Mouse (Mus musculus) heart, embryonic 16.5 days (tissue): ENCODE data around the gene Hmga2. TPM values are rescaled to one million over a fixed set of nuclear protein-coding genes. Genes with fewer than 3 reads are reported as not detected.
A peak's percentile ranks its signal among the peaks of the same experiment; 100 is the strongest.

ENCODE experiments used
- ATAC-seq: fragments of 200-750 bp; cut with Nextera tagmentation; replicated peaks from 2 replicates; pipeline ENCODE4 v1.8.0; 2017; ENCODE audit warnings: moderate number of reproducible peaks; ENCODE audit not compliant: insufficient read depth, low FRiP score; ENCODE audit errors: extremely low read depth
- H3K27ac ChIP-seq: fragments of 300-500 bp; sonication (generic); 2 replicates; pipeline ENCODE4 v1.5.1; 2014; ENCODE audit warnings: mild to moderate bottlenecking, low read length, control low read depth, moderate library complexity
- H3K27me3 ChIP-seq: fragments of 300-500 bp; sonication (generic); 2 replicates; pipeline ENCODE4 v1.6.1; 2014; ENCODE audit warnings: low read length, mixed read lengths; ENCODE audit not compliant: control insufficient read depth, insufficient read depth
- H3K36me3 ChIP-seq: fragments of 300-500 bp; sonication (generic); 2 replicates; pipeline ENCODE4 v1.6.1; 2014; ENCODE audit not compliant: control insufficient read depth, insufficient read depth
- H3K4me1 ChIP-seq: fragments of 300-500 bp; sonication (generic); 2 replicates; pipeline ENCODE4 v1.6.1; 2014; ENCODE audit warnings: low read length, mixed read lengths; ENCODE audit not compliant: control insufficient read depth, insufficient read depth
- H3K4me2 ChIP-seq: fragments of 300-500 bp; sonication (generic); 2 replicates; pipeline ENCODE4 v1.6.1; 2014; ENCODE audit warnings: low read depth, mild to moderate bottlenecking, control low read depth, low read length
- H3K4me3 ChIP-seq: fragments of 300-500 bp; sonication (generic); 2 replicates; pipeline ENCODE4 v1.5.1; 2014; ENCODE audit warnings: mild to moderate bottlenecking, control low read depth, low read length
- H3K9ac ChIP-seq: fragments of 300-500 bp; sonication (generic); 2 replicates; pipeline ENCODE4 v1.6.1; 2014; ENCODE audit warnings: low read length, control low read depth
- H3K9me3 ChIP-seq: fragments of 300-500 bp; sonication (generic); replicated peaks from 2 replicates; pipeline ENCODE4 v1.6.1; 2016; ENCODE audit warnings: low read length; ENCODE audit not compliant: control insufficient read depth
- WGBS: fragments of 180-500 bp; shearing (Covaris S2); extraction: QIAGEN DNeasy Blood & Tissue Kit; methylation state at CpG from one replicate; pipeline ENCODE4 v1.1.7; 2014; 5-methylcytosine and 5-hydroxymethylcytosine counted together
- polyA plus RNA-seq: library from polyadenylated mRNA; unstranded; fragments of >200 nt; fragmentation: Nextera tagmentation; extraction: Ambion mirVana; gene quantifications from 2 replicates; pipeline ENCODE4 v1.2.1, GENCODE M21; 2015

Hmga2 gene
- polyA plus RNA-seq, 1 experiment from 2014 or later: 1.8 TPM

DNA sequence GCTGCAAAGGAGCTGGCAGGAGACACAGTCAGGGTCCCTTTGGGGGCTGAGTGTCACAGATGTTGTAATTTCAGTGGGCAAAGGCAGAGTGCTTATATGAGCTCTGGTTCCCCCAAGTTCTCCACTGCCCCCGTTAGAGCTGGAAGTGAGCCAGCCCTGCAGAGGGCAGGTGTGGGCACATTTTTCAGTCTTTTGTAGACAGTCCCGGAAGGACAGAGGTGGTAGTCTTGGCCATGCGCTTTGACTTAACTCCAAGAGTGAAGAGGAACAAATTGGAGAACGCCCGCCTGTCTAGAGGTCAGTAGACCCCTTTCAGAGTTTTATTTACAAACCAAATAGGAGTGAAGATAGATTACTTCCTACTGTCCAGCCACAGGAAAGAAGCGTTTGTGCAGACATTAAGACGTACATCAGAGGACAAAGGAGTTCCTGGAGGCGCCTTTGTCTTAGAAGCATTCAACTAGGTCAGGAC is 87.8 kb downstream of the Hmga2 start:
- Histone ChIP-seq H3K27ac (no peak overlapping the region), H3K36me3 (no peaks in the 10 kb centered on the region), H3K4me2 (no peak overlapping the region), H3K9me3 (no peaks in the 10 kb centered on the region), H3K4me1 (peaks cover 27% of the 10 kb centered on the region), H3K4me3 (no peak overlapping the region), H3K9ac (no peak overlapping the region), H3K27me3 (no peaks in the 10 kb centered on the region)
- ATAC-seq: no peak
- WGBS: 56% methylated on average over 8 of the region's 8 CpGs

DNA sequence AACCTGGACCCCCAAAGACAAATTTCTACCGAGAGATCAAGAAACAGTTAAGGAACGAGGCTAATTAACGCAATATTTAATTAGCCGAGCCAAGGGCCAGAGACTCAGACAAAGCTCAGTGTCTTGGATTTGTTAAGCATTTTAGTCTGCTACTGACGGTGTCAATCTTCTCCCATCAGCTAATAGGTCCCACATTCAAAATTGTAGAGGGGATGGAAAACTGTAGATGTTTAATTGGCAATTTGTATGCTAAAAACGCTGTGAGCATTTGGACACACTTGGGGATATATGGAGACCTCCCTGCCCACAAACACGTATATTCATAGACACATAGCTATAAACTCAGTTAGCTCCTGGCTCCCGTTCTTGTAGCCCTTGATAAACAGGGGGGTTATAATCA is 89.2 kb downstream of the Hmga2 start:
- Histone ChIP-seq H3K27ac (no peak overlapping the region), H3K4me3 (no peak overlapping the region), H3K9ac (no peak overlapping the region), H3K4me1 (peaks cover 26% of the 10 kb centered on the region), H3K36me3 (no peaks in the 10 kb centered on the region), H3K4me2 (no peak overlapping the region), H3K27me3 (no peaks in the 10 kb centered on the region), H3K9me3 (no peaks in the 10 kb centered on the region)
- ATAC-seq: no peak
- 89% methylated on average over 8 of the region's 8 CpGs for WGBS

DNA sequence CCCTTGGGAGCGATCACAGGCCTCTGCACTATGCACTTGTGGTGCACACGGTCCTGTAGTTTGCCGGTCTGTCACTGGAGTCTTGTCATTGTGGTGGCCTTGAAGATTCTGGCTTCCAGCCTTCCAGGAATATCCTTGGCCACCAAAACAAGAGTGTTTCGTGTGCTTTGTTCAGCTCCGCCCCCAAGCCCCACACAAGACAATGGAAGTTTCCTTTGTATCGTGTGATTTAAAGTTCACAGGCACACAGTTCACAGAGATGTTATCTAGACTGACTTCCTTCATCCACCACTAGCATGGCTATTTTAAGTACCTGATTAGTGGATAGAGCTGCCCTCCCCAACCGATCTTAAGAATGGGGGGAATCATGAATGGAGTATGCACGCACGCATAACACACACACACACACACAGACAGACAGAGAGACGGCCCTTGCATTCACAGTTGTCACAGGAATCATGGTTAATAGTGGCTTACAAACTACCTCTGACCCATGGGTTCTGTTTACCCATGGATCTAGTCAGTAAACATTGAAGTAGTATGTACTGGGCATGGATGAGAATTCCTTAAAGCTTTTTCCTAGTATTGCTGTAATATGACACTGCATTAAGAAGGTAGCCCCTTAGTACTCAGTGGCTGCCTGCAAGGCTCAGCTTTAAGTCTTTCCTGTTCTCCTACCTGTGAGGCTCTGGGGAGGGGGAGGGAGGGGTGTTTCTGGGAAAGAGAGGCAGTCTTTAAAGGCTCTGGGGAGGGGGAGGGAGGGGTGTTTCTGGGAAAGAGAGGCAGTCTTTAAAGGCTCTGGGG is 91.3 kb downstream of the Hmga2 start:
- 32% methylated on average over 10 of the region's 10 CpGs for WGBS
- Histone ChIP-seq H3K36me3 (no peaks in the 10 kb centered on the region), H3K9ac (no peak overlapping the region), H3K27me3 (no peaks in the 10 kb centered on the region), H3K4me3 (no peak overlapping the region), H3K4me1 (peaks cover 23% of the 10 kb centered on the region), H3K9me3 (no peaks in the 10 kb centered on the region), H3K4me2 (peak overlapping the region; percentile 34; the same call in 1 of the 2 replicates), H3K27ac (0 out of 2 replicates have a peak overlapping the region, but pooled peaks have one; percentile 44)
- ATAC-seq: peak; percentile 69

DNA sequence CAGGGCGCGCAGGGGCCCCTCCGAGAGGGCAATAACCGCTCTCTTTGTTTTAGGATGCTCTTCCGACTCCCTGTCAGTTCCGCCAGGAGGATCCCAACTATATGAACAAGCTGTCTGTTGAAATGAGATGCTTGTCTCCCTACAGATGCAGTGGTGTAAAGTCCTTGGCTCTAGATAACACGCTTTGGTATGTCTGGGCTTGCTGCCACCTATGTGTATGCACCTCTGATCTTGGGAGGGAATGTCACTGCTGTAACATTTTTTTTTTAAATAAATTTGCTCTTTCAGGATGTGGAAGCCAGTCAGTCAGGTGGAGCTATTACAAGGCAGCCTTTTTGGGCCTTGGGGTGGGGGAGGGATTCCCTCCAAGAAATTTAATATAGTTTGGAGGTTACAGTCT is 92.2 kb downstream of the Hmga2 start:
- Histone ChIP-seq H3K9ac (no peak overlapping the region; the same call in 1 of the 2 replicates), H3K9me3 (no peaks in the 10 kb centered on the region), H3K36me3 (no peaks in the 10 kb centered on the region), H3K4me3 (no peak overlapping the region), H3K27me3 (no peaks in the 10 kb centered on the region), H3K27ac (no peak overlapping the region), H3K4me1 (peaks cover 23% of the 10 kb centered on the region), H3K4me2 (0 out of 2 replicates have a peak overlapping the region, but pooled peaks have one; percentile 34)
- ATAC-seq: peak; percentile 46; the same call in 1 of the 2 replicates
- WGBS: 40% methylated on average over 7 of the region's 7 CpGs

DNA sequence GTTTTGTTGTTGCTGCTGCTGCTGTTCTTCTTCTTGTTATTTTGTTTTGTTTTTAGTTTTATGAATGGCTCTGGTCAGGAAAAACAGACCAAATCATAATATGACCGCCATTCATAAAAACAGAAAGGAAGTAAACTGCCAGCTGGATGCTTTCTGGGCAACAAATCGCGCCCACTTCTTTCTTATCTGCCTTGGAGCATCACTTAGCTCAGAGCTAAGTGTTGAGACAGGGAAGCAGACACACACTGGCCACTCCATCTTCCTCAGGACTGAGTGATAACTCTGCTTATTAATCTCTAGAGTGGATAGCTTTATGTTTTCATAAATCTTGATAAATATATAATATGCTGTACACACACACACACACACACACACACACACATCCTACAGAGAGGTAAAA is 98.5 kb downstream of the Hmga2 start:
- Histone ChIP-seq H3K9ac (0 out of 2 replicates have a peak overlapping the region, but pooled peaks have one; percentile 18), H3K9me3 (no peaks in the 10 kb centered on the region), H3K27ac (peak overlapping the region; percentile 48; the same call in 1 of the 2 replicates), H3K4me2 (peak overlapping the region; percentile 65), H3K36me3 (no peaks in the 10 kb centered on the region), H3K27me3 (no peaks in the 10 kb centered on the region), H3K4me1 (peaks cover 20% of the 10 kb centered on the region), H3K4me3 (peak overlapping the region; percentile 26)
- ATAC-seq: no peak
- WGBS: 28% methylated on average over 3 of the region's 3 CpGs

DNA sequence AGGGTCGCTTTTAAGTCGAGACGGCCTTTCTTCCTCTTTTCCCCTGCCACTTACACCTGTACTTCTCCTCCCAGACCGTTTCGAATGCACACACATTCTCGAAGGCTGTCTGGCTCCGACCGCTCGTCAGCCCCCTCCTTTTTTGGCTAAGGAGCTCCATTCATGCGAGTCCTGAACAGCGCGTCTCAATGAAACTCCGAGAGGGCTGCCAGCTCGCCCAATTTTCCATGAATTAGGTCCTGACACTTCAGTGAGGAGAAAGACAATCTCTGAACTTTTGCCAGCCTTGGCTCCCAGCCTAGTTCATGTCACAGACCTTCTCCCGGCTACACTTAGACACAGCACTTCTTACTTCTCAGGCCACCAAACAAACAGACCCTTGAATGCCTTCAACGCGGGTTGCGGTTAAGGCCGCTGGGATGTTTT is 98.9 kb downstream of the Hmga2 start:
- Histone ChIP-seq H3K9me3 (no peaks in the 10 kb centered on the region), H3K27me3 (no peaks in the 10 kb centered on the region), H3K36me3 (no peaks in the 10 kb centered on the region), H3K4me1 (peaks cover 20% of the 10 kb centered on the region), H3K4me2 (peak overlapping the region; percentile 65), H3K27ac (peak overlapping the region; percentile 48; the same call in 1 of the 2 replicates), H3K4me3 (peak overlapping the region; percentile 26), H3K9ac (0 out of 2 replicates have a peak overlapping the region, but pooled peaks have one; percentile 18)
- ATAC-seq: peak; percentile 77
- WGBS: 4% methylated on average over 19 of the region's 19 CpGs

DNA sequence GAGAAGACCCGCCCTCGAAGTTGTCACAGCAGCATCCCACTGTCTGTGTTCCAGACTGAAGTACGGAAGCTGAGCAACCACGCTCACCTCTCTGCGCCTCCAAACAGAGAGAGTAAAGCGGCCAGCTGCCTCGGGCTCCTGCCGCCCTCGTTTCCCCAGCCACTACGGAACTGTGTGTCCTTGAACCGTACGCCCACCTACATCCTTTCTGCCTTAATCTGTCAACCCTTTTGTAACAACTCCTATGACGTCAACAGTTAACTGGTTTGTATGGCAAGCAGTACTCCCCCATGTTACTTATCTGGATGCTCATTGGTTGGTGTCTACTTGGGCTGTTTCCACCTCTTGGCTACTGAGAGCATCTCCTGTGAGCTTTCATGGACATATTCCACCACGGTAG is 100.8 kb downstream of the Hmga2 start:
- Histone ChIP-seq H3K27me3 (no peaks in the 10 kb centered on the region), H3K4me2 (no peak overlapping the region), H3K9me3 (no peaks in the 10 kb centered on the region), H3K4me3 (no peak overlapping the region), H3K36me3 (no peaks in the 10 kb centered on the region), H3K9ac (no peak overlapping the region), H3K4me1 (peaks cover 20% of the 10 kb centered on the region), H3K27ac (no peak overlapping the region)
- 70% methylated on average over 14 of the region's 14 CpGs for WGBS
- no peak for ATAC-seq

DNA sequence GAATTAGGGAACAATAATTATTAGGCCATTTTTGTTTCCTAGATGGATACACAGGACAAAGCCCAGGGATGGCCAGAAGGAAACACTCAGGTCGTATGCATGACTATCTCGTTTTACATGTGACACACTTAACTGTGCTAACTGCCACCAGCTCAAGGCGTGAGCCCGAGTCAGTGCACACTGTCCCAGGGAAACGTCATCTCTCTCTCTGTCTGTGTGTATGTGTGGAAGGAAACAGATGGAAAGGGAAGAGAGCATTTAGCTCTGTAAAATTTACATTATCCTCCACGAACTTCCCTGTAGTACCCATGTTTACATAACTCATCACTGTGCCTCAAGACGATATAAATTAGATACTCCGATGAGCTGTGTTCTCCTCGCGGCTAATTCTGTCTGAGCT is 105.1 kb downstream of the Hmga2 start:
- Histone ChIP-seq H3K36me3 (no peaks in the 10 kb centered on the region), H3K4me2 (no peak overlapping the region), H3K4me3 (no peak overlapping the region), H3K27me3 (no peaks in the 10 kb centered on the region), H3K27ac (no peak overlapping the region), H3K4me1 (no peaks in the 10 kb centered on the region), H3K9me3 (no peaks in the 10 kb centered on the region), H3K9ac (no peak overlapping the region)
- no peak for ATAC-seq
- 61% methylated on average over 10 of the region's 10 CpGs for WGBS

DNA sequence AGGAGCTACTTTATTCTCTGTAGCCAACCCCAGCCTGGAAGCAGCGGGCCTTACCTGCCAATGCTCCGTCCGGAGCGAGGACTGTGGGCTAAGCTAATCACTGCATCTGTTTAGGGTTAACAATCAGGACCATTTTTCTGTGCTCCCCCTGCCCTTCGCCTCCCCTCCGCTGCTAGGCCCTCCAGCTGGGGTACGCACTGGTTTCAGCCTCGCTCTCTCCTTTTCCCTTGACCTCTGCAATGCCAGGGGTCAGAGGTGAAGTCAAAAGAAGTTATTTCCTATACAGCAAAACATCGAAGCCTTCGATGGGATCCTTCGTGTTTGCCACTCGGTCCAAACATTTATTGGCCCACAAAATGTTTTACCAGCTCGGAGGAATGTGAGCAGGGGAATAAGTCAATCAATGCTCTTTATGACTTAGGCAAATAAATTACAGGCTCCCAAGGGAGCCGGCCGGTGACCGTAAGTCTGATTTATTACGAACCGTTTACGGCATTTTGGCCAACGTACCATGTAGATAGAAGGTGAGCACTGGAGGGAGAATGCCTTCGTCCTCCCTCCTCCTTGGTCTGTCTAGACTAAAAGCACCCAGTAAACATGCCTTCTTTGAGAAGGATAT is 107.0 kb downstream of the Hmga2 start:
- Histone ChIP-seq H3K36me3 (no peaks in the 10 kb centered on the region), H3K9me3 (no peaks in the 10 kb centered on the region), H3K27ac (no peak overlapping the region), H3K9ac (no peak overlapping the region), H3K27me3 (no peaks in the 10 kb centered on the region), H3K4me3 (no peak overlapping the region), H3K4me2 (no peak overlapping the region), H3K4me1 (no peaks in the 10 kb centered on the region)
- 82% methylated on average over 21 of the region's 21 CpGs for WGBS
- no peak for ATAC-seq
